Mouse (Mus musculus) brain, embryonic 14.5 days (tissue): ENCODE measurements around the gene Dcaf10.

Source experiments
- CTCF ChIP-seq: fragments of 200-500 bp; IDR thresholded peaks from 2 replicates; pipeline ENCODE4 v1.5.1; 2012; ENCODE audit warnings: inconsistent platforms, mild to moderate bottlenecking, moderate library complexity, borderline replicate concordance; ENCODE audit not compliant: insufficient read depth, insufficient read length; ENCODE audit errors: extremely low read depth
- POLR2A ChIP-seq: fragments of 200-500 bp; IDR thresholded peaks from 2 replicates; pipeline ENCODE4 v1.6.1; 2012; ENCODE audit warnings: mild to moderate bottlenecking, inconsistent platforms, borderline replicate concordance; ENCODE audit not compliant: poor library complexity, insufficient read depth, insufficient read length, severe bottlenecking; ENCODE audit errors: extremely low read depth

DNA sequence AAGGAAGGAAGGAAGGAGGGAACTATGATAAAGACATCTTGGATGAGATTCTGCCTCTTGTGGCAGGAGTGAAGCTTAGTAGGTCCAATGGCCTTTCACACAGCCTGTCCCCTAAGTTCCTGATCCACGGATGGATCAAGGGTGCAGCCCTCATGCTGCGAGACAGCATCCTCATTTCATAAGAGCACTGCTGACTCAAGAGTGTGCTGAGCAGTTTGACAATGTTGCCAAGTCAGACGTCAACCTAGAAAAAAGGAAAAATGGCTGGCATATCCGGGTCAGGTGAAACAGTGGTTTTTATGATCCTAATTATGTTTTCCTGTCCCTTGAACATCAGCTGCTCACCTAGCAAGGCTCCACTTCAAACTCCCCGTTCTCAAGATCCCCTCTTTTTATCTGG lies 51.8 kb downstream of the Dcaf10 start:
- TF ChIP-seq POLR2A (no peak), CTCF (no peak)
